Mouse (Mus musculus): ENCODE data around the gene Sorcs1. TPM values are rescaled to one million over a fixed set of nuclear protein-coding genes. Genes with fewer than 3 reads are reported as not detected.

The Sorcs1 gene
- polyA plus RNA-seq, 1 experiment from 2014 or later = not detected

GRCm38 (mm10) chr19:50418962-50419720 is 259.3 kb downstream of the Sorcs1 start:
- 59% methylated on average over 14 of the region's 14 CpGs for WGBS (ENCODE audit: missing documents)
- no peak overlapping the region for H3K4me3 ChIP-seq (ENCODE audit: inconsistent target)
- H3K27ac ChIP-seq = no peak overlapping the region

GRCm38 (mm10) chr19:50410561-50410960 is 267.9 kb downstream of the Sorcs1 start:
- Histone ChIP-seq H3K27ac (no peak overlapping the region), H3K79me2 (ENCODE audit: inconsistent target) (no peaks in the 10 kb centered on the region), H3K36me3 (ENCODE audit: inconsistent target) (no peaks in the 10 kb centered on the region), H3K4me3 (ENCODE audit: inconsistent target) (no peak overlapping the region)
- 82% methylated on average over 3 of the region's 3 CpGs for WGBS (ENCODE audit: missing documents)

More at GRCm38 (mm10) chr19:50418962-50419720, 259.3 kb downstream of the Sorcs1 start:
- no peaks in the 10 kb centered on the region for H3K36me3 ChIP-seq (ENCODE audit: inconsistent target)
- no peaks in the 10 kb centered on the region for H3K79me2 ChIP-seq (ENCODE audit: inconsistent target)

- WGBS (ENCODE audit: missing documents) = 92% methylated on average over 2 of the region's 2 CpGs
- Histone ChIP-seq H3K4me3 (ENCODE audit: inconsistent target) (no peak overlapping the region), H3K79me2 (ENCODE audit: inconsistent target) (no peaks in the 10 kb centered on the region), H3K36me3 (ENCODE audit: inconsistent target) (no peaks in the 10 kb centered on the region), H3K27ac (no peak overlapping the region)
These were observed 280.1 kb downstream of the Sorcs1 start for GRCm38 (mm10) chr19:50398341-50398740.

DNA sequence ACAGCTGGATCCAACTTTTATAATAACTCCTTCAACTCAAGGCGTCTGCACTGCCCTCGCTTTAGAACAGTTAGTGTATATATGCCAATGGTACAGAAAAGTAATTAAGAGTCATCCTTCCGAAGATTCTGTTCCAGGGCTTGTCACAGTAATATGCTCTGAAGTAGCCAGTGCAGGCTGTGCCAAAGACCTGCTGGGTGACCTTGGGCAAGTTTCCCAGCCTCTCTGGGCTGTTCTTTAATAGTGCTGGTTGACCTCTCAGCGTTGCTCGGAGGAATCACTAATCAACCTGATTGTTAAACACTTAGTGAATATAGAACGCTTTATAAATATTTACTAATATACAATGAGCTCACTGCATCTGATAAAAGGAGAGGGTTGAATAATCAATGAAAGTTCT is 282.7 kb downstream of the Sorcs1 start:
- 93% methylated on average over 6 of the region's 6 CpGs for WGBS (ENCODE audit: missing documents)
- Histone ChIP-seq H3K79me2 (ENCODE audit: inconsistent target) (no peaks in the 10 kb centered on the region), H3K36me3 (ENCODE audit: inconsistent target) (no peaks in the 10 kb centered on the region), H3K4me3 (ENCODE audit: inconsistent target) (no peak overlapping the region), H3K27ac (no peak overlapping the region)

- Histone ChIP-seq H3K36me3 (ENCODE audit: inconsistent target) (no peaks in the 10 kb centered on the region), H3K4me3 (ENCODE audit: inconsistent target) (no peak overlapping the region)
- 91% methylated on average over 4 of the region's 5 CpGs for WGBS (ENCODE audit: missing documents)
These were observed 284.3 kb downstream of the Sorcs1 start for GRCm38 (mm10) chr19:50394101-50394500.

DNA sequence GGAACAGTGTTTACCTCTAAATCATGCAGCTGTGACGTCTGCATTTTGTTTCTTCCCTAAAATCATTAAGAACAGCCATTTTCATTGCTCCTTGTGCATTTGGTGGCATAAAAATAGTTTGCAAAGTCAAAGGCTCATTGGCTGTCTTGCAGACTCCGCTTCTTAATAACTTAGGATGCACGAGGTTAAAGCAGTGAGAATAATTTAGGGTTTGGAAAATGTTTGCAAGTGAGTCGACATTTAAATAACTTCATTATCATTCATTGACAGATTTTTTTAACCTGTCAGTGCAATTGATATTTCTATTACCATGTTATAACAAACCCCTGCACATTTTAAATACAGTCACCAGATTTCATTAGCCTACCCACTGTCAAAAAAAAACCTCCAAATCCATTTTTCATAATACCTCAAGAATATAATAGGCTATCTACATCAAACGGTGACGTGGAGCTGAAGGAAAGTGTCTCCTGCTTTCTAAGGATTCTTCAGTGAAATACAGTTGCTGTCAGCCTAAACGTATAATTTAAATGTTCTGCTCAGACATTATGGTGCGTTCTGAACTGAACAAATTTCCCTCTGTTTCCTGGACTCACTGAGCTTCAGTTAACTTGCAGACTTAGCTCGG is 288.4 kb downstream of the Sorcs1 start:
- WGBS (ENCODE audit: missing documents) = 77% methylated on average over 9 of the region's 9 CpGs
- Histone ChIP-seq H3K27ac (no peak overlapping the region), H3K79me2 (ENCODE audit: inconsistent target) (no peaks in the 10 kb centered on the region), H3K4me3 (ENCODE audit: inconsistent target) (no peak overlapping the region), H3K36me3 (ENCODE audit: inconsistent target) (no peaks in the 10 kb centered on the region)

More at GRCm38 (mm10) chr19:50394101-50394500, 284.3 kb downstream of the Sorcs1 start:
- Histone ChIP-seq H3K79me2 (ENCODE audit: inconsistent target) (no peaks in the 10 kb centered on the region), H3K27ac (no peak overlapping the region)

DNA sequence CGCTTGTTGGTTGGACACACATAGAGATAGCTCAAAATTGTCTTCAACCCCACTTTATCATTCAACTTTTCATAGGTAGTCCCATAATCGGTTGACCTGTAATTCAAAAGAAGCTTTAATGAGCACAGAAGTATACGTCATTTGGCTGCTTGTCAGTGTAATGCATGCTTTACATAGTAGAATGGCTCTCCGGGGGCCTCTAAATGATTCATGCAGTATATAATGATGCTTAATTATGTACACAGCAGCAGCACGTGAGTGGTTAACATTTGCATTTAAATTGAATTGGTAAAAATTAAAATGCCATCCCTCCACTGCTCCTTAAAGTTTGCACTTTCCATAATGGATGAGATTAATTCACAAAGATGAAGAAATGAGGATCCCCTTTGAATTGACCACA is 299.5 kb downstream of the Sorcs1 start:
- Histone ChIP-seq H3K36me3 (ENCODE audit: inconsistent target) (no peaks in the 10 kb centered on the region), H3K79me2 (ENCODE audit: inconsistent target) (no peaks in the 10 kb centered on the region), H3K27ac (no peak overlapping the region), H3K4me3 (ENCODE audit: inconsistent target) (no peak overlapping the region)
- 91% methylated on average over 4 of the region's 5 CpGs for WGBS (ENCODE audit: missing documents)

DNA sequence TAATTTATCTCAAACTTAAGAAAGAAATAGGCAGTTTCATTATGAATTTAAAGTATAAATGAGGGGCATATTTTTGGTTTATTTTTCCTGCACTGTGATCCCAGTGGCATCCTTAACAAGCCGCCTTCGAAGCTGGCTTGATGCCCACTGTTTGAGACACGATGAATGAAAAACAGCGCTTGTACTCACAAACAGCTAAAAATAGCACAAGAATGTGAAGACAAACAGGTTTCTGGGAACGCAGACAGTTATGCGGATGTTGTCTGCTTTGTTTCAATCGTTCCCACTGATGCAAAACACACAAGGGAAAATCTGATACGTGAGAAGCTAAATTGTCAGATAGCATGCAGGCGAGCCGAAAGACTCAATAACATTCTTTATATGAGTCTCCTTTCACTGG is 303.7 kb downstream of the Sorcs1 start:
- Histone ChIP-seq H3K27ac (no peak overlapping the region), H3K79me2 (ENCODE audit: inconsistent target) (no peaks in the 10 kb centered on the region), H3K4me3 (ENCODE audit: inconsistent target) (no peak overlapping the region), H3K36me3 (ENCODE audit: inconsistent target) (no peaks in the 10 kb centered on the region)
- 82% methylated on average over 10 of the region's 10 CpGs for WGBS (ENCODE audit: missing documents)

GRCm38 (mm10) chr19:50366446-50366845 is 312.0 kb downstream of the Sorcs1 start:
- H3K27ac ChIP-seq = no peak overlapping the region
- WGBS (ENCODE audit: missing documents) = 65% methylated on average over 3 of the region's 3 CpGs
- H3K36me3 ChIP-seq (ENCODE audit: inconsistent target) = no peaks in the 10 kb centered on the region
- H3K79me2 ChIP-seq (ENCODE audit: inconsistent target) = no peaks in the 10 kb centered on the region
- no peak overlapping the region for H3K4me3 ChIP-seq (ENCODE audit: inconsistent target)

GRCm38 (mm10) chr19:50362655-50363500 is 315.6 kb downstream of the Sorcs1 start:
- Histone ChIP-seq H3K4me3 (ENCODE audit: inconsistent target) (no peak overlapping the region), H3K79me2 (ENCODE audit: inconsistent target) (no peaks in the 10 kb centered on the region), H3K36me3 (ENCODE audit: inconsistent target) (no peaks in the 10 kb centered on the region), H3K27ac (no peak overlapping the region)
- 71% methylated on average over 9 of the region's 9 CpGs for WGBS (ENCODE audit: missing documents)

GRCm38 (mm10) chr19:50358561-50358960 is 319.9 kb downstream of the Sorcs1 start:
- no peaks in the 10 kb centered on the region for H3K36me3 ChIP-seq (ENCODE audit: inconsistent target)
- H3K27ac ChIP-seq = no peak overlapping the region
- no peaks in the 10 kb centered on the region for H3K79me2 ChIP-seq (ENCODE audit: inconsistent target)
- no peak overlapping the region for H3K4me3 ChIP-seq (ENCODE audit: inconsistent target)
- WGBS (ENCODE audit: missing documents) = 65% methylated on average over 2 of the region's 2 CpGs

- WGBS (ENCODE audit: missing documents) = 88% methylated on average over 8 of the region's 8 CpGs
- no peaks in the 10 kb centered on the region for H3K79me2 ChIP-seq (ENCODE audit: inconsistent target)
- H3K36me3 ChIP-seq (ENCODE audit: inconsistent target) = no peaks in the 10 kb centered on the region
- no peak overlapping the region for H3K4me3 ChIP-seq (ENCODE audit: inconsistent target)
- H3K27ac ChIP-seq = no peak overlapping the region
These were observed 339.2 kb downstream of the Sorcs1 start for GRCm38 (mm10) chr19:50339211-50339610.

GRCm38 (mm10) chr19:50336751-50337150 is 341.7 kb downstream of the Sorcs1 start:
- Histone ChIP-seq H3K4me3 (ENCODE audit: inconsistent target) (no peak overlapping the region), H3K79me2 (ENCODE audit: inconsistent target) (no peaks in the 10 kb centered on the region), H3K36me3 (ENCODE audit: inconsistent target) (no peaks in the 10 kb centered on the region), H3K27ac (no peak overlapping the region)
- 81% methylated on average over 3 of the region's 3 CpGs for WGBS (ENCODE audit: missing documents)

- H3K36me3 ChIP-seq (ENCODE audit: inconsistent target) = no peaks in the 10 kb centered on the region
- whole genome bisulfite sequencing (ENCODE audit: missing documents) = 88% methylated on average over 3 of the region's 3 CpGs
- no peaks in the 10 kb centered on the region for H3K79me2 ChIP-seq (ENCODE audit: inconsistent target)
These were observed 347.3 kb downstream of the Sorcs1 start for GRCm38 (mm10) chr19:50331136-50331535.

GRCm38 (mm10) chr19:50327804-50328203 is 350.6 kb downstream of the Sorcs1 start:
- WGBS (ENCODE audit: missing documents) = 87% methylated on average over 8 of the region's 8 CpGs
- H3K36me3 ChIP-seq (ENCODE audit: inconsistent target) = no peaks in the 10 kb centered on the region
- no peak overlapping the region for H3K4me3 ChIP-seq (ENCODE audit: inconsistent target)
- no peaks in the 10 kb centered on the region for H3K79me2 ChIP-seq (ENCODE audit: inconsistent target)
- no peak overlapping the region for H3K27ac ChIP-seq

More at GRCm38 (mm10) chr19:50331136-50331535, 347.3 kb downstream of the Sorcs1 start:
- H3K4me3 ChIP-seq (ENCODE audit: inconsistent target) = no peak overlapping the region
- H3K27ac ChIP-seq = no peak overlapping the region
